Mouse (Mus musculus) heart, adult 2 months (tissue): ENCODE results near the gene Ndufs2. TPM values are rescaled to one million over a fixed set of nuclear protein-coding genes. Genes with fewer than 3 reads are reported as not detected.
"Not testable (repeated sequence)": the region's sequence is repeated elsewhere in the genome, so short reads cannot be mapped to it uniquely, and the experiment has no call there.

Experiments used
- DNase-seq, 2 experiments: peaks; one replicate each; pipeline ENCODE4 v3.0.0; 2021
- H3K27ac ChIP-seq: fragments of 200-600 bp; 2 replicates; pipeline ENCODE4 v1.8.1; 2022
- H3K27me3 ChIP-seq: fragments of 200-500 bp; 2 replicates; pipeline ENCODE4 v1.6.1; 2012; ENCODE audit warnings: mild to moderate bottlenecking, low read length, inconsistent platforms, mixed read lengths; ENCODE audit not compliant: control insufficient read depth, insufficient read depth
- H3K36me3 ChIP-seq: fragments of 200-500 bp; 2 replicates; pipeline ENCODE4 v1.6.1; 2012; ENCODE audit warnings: low read length, inconsistent platforms; ENCODE audit not compliant: control insufficient read depth, insufficient read depth
- H3K4me1 ChIP-seq: fragments of 200-500 bp; 2 replicates; pipeline ENCODE4 v1.6.1; 2011; ENCODE audit warnings: low read length; ENCODE audit not compliant: control insufficient read depth, insufficient read depth
- H3K4me3 ChIP-seq: fragments of 200-600 bp; 2 replicates; pipeline ENCODE4 v1.8.1; 2022
- H3K79me2 ChIP-seq: fragments of 200-500 bp; replicated peaks from 2 replicates; pipeline ENCODE4 v1.6.1; 2012; ENCODE audit warnings: mild to moderate bottlenecking, inconsistent platforms, low read length, moderate library complexity, mixed read lengths; ENCODE audit not compliant: control insufficient read depth, insufficient read depth
- H3K9ac ChIP-seq: fragments of 200-500 bp; 2 replicates; pipeline ENCODE4 v1.6.1; 2012; ENCODE audit warnings: low read depth, mild to moderate bottlenecking, control low read depth, inconsistent platforms, low read length, mixed read lengths
- CTCF ChIP-seq: fragments of 200-600 bp; IDR thresholded peaks from 2 replicates; pipeline ENCODE4 v1.8.1; 2022; ENCODE audit warnings: antibody characterized with exemption, mild to moderate bottlenecking, moderate library complexity
- EP300 ChIP-seq: fragments of 200-500 bp; IDR thresholded peaks from 2 replicates; pipeline ENCODE4 v1.6.1; 2011; ENCODE audit warnings: low read depth, low read length, control low read depth; ENCODE audit not compliant: insufficient read depth
- POLR2A ChIP-seq: fragments of 200-500 bp; IDR thresholded peaks from 2 replicates; pipeline ENCODE4 v1.6.1; 2011; ENCODE audit warnings: mild to moderate bottlenecking, low read depth, low read length, control low read depth; ENCODE audit not compliant: insufficient read depth
- WGBS: fragments of 180-500 bp; shearing (Covaris S2); methylation state at CpG from one replicate; pipeline ENCODE4 v1.1.7; 2018; 5-methylcytosine and 5-hydroxymethylcytosine counted together
- intact Hi-C: fragments of 180-260 bp; cut with DNase I; formaldehyde crosslinking; loops from one replicate; pipeline ENCODE4 v1.15.1; 2025
- polyA plus RNA-seq: library from polyadenylated mRNA; depleted of rRNA; stranded (reverse); fragments of >200 nt; gene quantifications from 2 replicates; pipeline ENCODE4 v1.2.3, GENCODE M21; 2012
- total RNA-seq, 2 experiments: library from RNA; stranded (reverse); gene quantifications; 2 replicates each; pipeline ENCODE4 v1.2.3; 2021

Ndufs2 gene
- total and polyA plus RNA-seq, 3 experiments: 997 to 1,610 (median 1,369) TPM

- H3K4me1 ChIP-seq: peaks cover 10% of the 10 kb centered on the region
- peaks cover 1% of the 10 kb centered on the region for H3K79me2 ChIP-seq
- TF ChIP-seq CTCF (no peak), EP300 (no peak)
- no peaks in the 10 kb centered on the region for H3K27me3 ChIP-seq
- no peak for DNase-seq
- intact Hi-C loops: loop anchor here (1.0 to 2.0 kb wide), 2 partner anchors 25 to 34 kb away; partner anchors contain the start of genes Ppox and Tomm40l
- peak overlapping the region; percentile 90 for H3K4me3 ChIP-seq
- peaks cover 4% of the 10 kb centered on the region; the same call in 1 of the 2 replicates for H3K36me3 ChIP-seq
- peak overlapping the region; percentile 98 for H3K27ac ChIP-seq
- WGBS: 9% methylated on average over 13 of the region's 13 CpGs
- H3K9ac ChIP-seq: peak overlapping the region; percentile 34
Measured at GRCm38 (mm10) chr1:171247453-171247841, 3.7 kb downstream of the Ndufs2 start.

DNA sequence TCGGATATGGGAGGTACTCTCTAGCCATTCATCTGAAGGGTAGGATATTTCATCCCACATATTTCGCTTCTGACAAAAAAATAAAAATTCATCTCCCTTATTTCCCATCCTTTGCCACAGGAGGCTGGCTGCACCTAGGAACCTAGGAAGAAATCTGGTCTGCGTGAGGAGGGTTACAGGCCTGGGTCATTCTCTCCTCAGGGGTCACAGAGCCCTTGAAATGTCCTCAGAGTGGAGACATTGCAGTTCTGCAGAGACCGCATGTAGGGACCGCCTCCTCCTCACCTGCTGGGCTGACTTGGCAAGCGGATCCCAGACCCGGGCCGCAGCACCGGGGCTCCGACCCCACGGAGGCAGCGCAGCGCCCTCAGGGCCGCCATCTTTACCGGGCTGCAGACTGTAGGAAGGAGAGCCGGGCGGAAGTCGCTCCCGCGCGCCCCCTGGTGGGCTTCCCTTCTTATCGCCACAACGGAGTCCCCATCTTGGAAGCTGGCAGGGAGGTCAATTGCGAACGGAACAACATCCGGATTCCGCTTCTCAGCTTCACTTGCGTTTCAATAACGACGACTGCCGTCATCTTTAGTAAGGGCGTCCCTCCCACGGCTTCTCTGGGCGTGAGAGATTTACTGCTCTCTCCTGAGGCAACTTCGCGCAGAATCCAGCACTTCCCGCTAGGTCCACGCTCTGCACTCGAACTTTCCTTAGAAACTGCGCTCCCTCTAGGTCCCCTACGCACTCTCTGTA lies 4.3 kb downstream of the Ndufs2 start:
- Histone ChIP-seq H3K9ac (peak overlapping the region; percentile 84), H3K4me3 (peak overlapping the region; percentile 90), H3K27ac (peak overlapping the region; percentile 98), H3K36me3 (peaks cover 4% of the 10 kb centered on the region; the same call in 1 of the 2 replicates), H3K79me2 (peaks cover 1% of the 10 kb centered on the region), H3K4me1 (peaks cover 10% of the 10 kb centered on the region), H3K27me3 (no peaks in the 10 kb centered on the region)
- intact Hi-C loops: loop anchor here (1.0 to 2.0 kb wide), 2 partner anchors 24 to 34 kb away; partner anchors contain the start of genes Ppox and Tomm40l
- WGBS: under 1% methylated on average over 41 of the region's 41 CpGs
- peak; percentile 96 to 98 for DNase-seq
- TF ChIP-seq CTCF (peak; percentile 97; the same call in 1 of the 2 replicates), EP300 (peak; percentile 88), POLR2A (peak; percentile 95)

DNA sequence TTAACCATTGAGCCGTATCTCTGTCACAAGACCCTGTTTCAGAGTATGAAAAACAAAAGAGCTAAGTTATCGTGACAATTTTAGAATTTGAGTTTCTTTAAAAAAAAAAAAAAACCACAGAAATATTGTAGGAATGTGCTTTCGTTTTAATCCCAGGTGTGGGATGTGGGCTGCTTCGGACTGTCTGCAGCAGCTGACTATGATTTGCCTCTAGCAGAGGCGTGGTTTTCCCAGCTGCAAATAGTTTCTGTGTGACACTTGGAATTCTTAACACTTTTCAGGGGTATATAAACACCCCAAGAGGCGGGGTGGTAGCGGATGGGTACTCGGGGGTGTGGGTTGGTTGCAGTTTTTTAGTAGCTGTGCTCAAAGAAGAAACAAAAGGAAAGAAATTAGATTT lies 5.8 kb downstream of the Ndufs2 start:
- Histone ChIP-seq H3K4me1 (peaks cover 10% of the 10 kb centered on the region), H3K4me3 (no peak overlapping the region), H3K27me3 (no peaks in the 10 kb centered on the region), H3K79me2 (peaks cover 1% of the 10 kb centered on the region), H3K36me3 (peaks cover 6% of the 10 kb centered on the region), H3K27ac (no peak overlapping the region), H3K9ac (no peak overlapping the region)
- no peak for DNase-seq
- intact Hi-C loops: no loop called here
- TF ChIP-seq EP300 (no peak), POLR2A (no peak), CTCF (no peak)
- 78% methylated on average over 8 of the region's 8 CpGs for WGBS

DNA sequence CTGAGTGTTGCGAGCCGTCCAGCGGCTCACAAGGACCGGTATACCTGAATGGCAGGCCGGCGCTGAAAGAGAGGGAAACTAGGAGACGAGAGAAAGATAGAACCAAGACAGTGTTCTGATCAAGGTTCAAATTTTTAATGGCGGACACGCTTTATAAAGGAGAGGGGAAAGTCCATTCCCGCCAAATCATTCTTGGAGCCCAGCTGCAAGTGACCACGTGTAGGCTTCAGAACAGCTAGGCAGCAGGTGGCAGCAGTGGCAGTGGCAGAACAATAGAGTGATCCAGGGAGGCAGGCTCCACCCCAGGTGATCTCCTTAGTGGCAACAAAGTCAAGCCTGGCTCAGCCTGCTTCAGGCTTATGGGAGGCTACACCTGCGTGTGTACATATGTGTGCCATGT lies 9.2 kb downstream of the Ndufs2 start:
- peaks cover 13% of the 10 kb centered on the region for H3K36me3 ChIP-seq
- TF ChIP-seq CTCF: peak; percentile 17; the same call in 1 of the 2 replicates
- H3K4me3 ChIP-seq, DNase-seq, H3K9ac ChIP-seq, intact Hi-C loops, H3K79me2 ChIP-seq, H3K4me1 ChIP-seq, H3K27ac ChIP-seq, H3K27me3 ChIP-seq: not testable (repeated sequence)
- WGBS: 79% methylated on average over 12 of the region's 12 CpGs

DNA sequence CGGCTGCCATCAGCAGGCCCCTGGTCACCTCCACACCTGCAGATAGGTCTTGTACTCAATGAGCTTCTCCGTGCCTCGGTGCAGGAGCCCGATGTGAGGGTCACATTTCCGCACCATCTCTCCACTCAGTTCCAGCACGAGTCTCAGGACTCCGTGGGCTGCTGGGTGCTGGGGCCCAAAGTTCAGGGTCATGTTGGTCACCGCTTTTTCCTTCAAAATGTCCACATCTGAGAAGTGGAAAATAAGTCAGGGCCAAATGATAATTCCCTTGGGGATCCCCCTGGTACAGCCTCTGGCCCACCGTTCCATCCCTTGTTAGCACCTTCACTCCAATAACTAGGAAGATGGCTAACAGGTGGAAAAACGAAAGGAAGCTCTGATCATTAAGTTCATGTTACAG lies 10.3 kb downstream of the Ndufs2 start:
- no peak for DNase-seq
- intact Hi-C loops: no loop called here
- TF ChIP-seq EP300: no peak
- TF ChIP-seq POLR2A: no peak
- TF ChIP-seq CTCF: no peak
- Histone ChIP-seq H3K4me3 (no peak overlapping the region), H3K27ac (peak overlapping the region; percentile 60), H3K27me3 (no peaks in the 10 kb centered on the region), H3K9ac (no peak overlapping the region), H3K36me3 (peaks cover 17% of the 10 kb centered on the region), H3K4me1 (peaks cover 3% of the 10 kb centered on the region), H3K79me2 (peaks cover 1% of the 10 kb centered on the region)
- WGBS: 84% methylated on average over 10 of the region's 10 CpGs

DNA sequence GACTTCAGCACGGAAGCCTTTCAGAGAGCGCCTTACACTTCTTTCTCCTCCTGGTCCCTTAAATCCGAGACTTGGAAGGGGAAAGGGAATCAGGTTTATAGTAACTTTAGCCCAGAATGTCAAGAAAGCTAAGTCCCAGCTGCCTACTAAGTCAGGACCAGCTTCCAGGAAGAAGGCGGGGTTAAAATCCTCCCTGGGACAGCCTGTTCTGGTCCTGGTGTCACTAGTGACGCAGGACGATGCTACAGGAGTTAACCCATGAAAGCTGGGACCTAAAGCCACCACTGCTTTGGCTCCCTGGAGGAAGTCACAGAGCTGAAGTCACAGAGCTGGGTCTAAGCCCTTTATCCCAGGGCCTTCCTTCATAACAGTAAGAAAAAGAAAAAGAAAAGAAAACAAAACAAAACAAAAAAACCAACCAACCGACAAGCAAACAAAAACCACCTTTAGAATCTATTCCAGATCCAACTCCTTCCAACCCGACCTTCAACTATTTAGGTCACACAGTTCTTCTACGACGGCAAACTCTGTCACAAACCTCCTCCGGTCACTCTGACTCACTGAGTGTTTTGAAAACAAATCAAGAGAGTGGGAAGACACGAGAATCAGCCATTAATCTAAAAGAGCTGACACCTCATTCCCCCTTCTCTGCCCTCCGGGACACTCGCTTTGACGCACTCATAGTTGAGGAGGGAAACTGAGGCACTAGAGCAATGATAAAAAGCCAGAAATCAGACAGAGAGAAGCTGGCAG lies 11.0 kb downstream of the Ndufs2 start:
- H3K4me1 ChIP-seq: peaks cover 3% of the 10 kb centered on the region
- H3K36me3 ChIP-seq: peaks cover 21% of the 10 kb centered on the region
- H3K27ac ChIP-seq: peak overlapping the region; percentile 60
- peak; percentile 84; the same call in 1 of the 2 replicates for TF ChIP-seq EP300
- TF ChIP-seq POLR2A: peak; percentile 23; the same call in 1 of the 2 replicates
- no peak for TF ChIP-seq CTCF
- WGBS: 41% methylated on average over 15 of the region's 15 CpGs
- no peak overlapping the region for H3K9ac ChIP-seq
- peak overlapping the region; percentile 16 for H3K4me3 ChIP-seq
- peak; percentile 56 to 69 for DNase-seq
- intact Hi-C loops: loop anchor here (2.0 kb wide), 1 partner anchor 17 kb away; the partner anchor contains the start of gene Tomm40l
- H3K27me3 ChIP-seq: no peaks in the 10 kb centered on the region
- peaks cover 1% of the 10 kb centered on the region for H3K79me2 ChIP-seq
